Mouse (Mus musculus): ENCODE measurements around the gene Grm6. TPM values are rescaled to one million over a fixed set of nuclear protein-coding genes. Genes with fewer than 3 reads are reported as not detected.

Grm6 gene
- 0.11 and 0.16 TPM in 2 replicates for polyA plus RNA-seq (2014; fragmentation: Nextera tagmentation; extraction: Ambion mirVana)

- Histone ChIP-seq H3K9ac (ENCODE audit: low read length) (no peak within 1 kb of the TSS; the same call in 1 of the 2 replicates), H3K4me2 (ENCODE audit: low read depth, severe bottlenecking) (peak within 1 kb of the TSS; percentile 72), H3K36me3 (ENCODE audit: control insufficient read depth, insufficient read depth, low read length) (no peaks in the 10 kb centered on the region), H3K27me3 (ENCODE audit: control insufficient read depth, insufficient read depth, low read length) (peaks cover 52% of the 10 kb centered on the region), H3K4me1 (ENCODE audit: control insufficient read depth, insufficient read depth, low read length) (peaks cover 6% of the 10 kb centered on the region; the same call in 1 of the 2 replicates), H3K4me3 (ENCODE audit: low read depth, low read length) (peak within 1 kb of the TSS; percentile 35), H3K27ac (replicated peaks; ENCODE audit: low read depth, low read length) (no peak within 1 kb of the TSS), H3K9me3 (ENCODE audit: control insufficient read depth, low read length) (no peaks in the 10 kb centered on the region)
- peak; percentile 36 for DNase-seq (ENCODE audit: low spot score)
- 2% methylated on average over 11 of the region's 11 CpGs for WGBS
- ATAC-seq (ENCODE audit: insufficient number of reproducible peaks, low FRiP score, low TSS enrichment, low read depth) = no peak
Observed at GRCm38 (mm10) chr11:50850177-50850735, at the start of gene Grm6. Gene Grm6, plus strand, starts transcription at chr11:50850685.

GRCm38 (mm10) chr11:50814233-50814632 is 36.3 kb upstream of the Grm6 start:
- Histone ChIP-seq H3K27me3 (ENCODE audit: control insufficient read depth, insufficient read depth, low read length) (no peaks in the 10 kb centered on the region), H3K4me1 (ENCODE audit: control insufficient read depth, insufficient read depth, low read length) (no peaks in the 10 kb centered on the region), H3K4me2 (ENCODE audit: low read depth, severe bottlenecking) (no peak overlapping the region), H3K36me3 (ENCODE audit: control insufficient read depth, insufficient read depth, low read length) (peaks cover 52% of the 10 kb centered on the region), H3K4me3 (ENCODE audit: low read depth, low read length) (no peak overlapping the region), H3K27ac (replicated peaks; ENCODE audit: low read depth, low read length) (no peak overlapping the region), H3K9me3 (ENCODE audit: control insufficient read depth, low read length) (peaks cover 13% of the 10 kb centered on the region), H3K9ac (ENCODE audit: low read length) (no peak overlapping the region)
- WGBS = 96% methylated on average over 4 of the region's 4 CpGs
- ATAC-seq (ENCODE audit: insufficient number of reproducible peaks, low FRiP score, low TSS enrichment, low read depth) = no peak
- DNase-seq (ENCODE audit: low spot score) = no peak

GRCm38 (mm10) chr11:50826214-50826613 is 24.3 kb upstream of the Grm6 start:
- Histone ChIP-seq H3K27ac (replicated peaks; ENCODE audit: low read depth, low read length) (no peak overlapping the region), H3K4me2 (ENCODE audit: low read depth, severe bottlenecking) (peak overlapping the region; percentile 76), H3K9ac (ENCODE audit: low read length) (peak overlapping the region; percentile 84; the same call in 1 of the 2 replicates), H3K36me3 (ENCODE audit: control insufficient read depth, insufficient read depth, low read length) (peaks cover 8% of the 10 kb centered on the region; the same call in 1 of the 2 replicates), H3K27me3 (ENCODE audit: control insufficient read depth, insufficient read depth, low read length) (no peaks in the 10 kb centered on the region), H3K9me3 (ENCODE audit: control insufficient read depth, low read length) (no peaks in the 10 kb centered on the region), H3K4me3 (ENCODE audit: low read depth, low read length) (peak overlapping the region; percentile 72; the same call in 1 of the 2 replicates), H3K4me1 (ENCODE audit: control insufficient read depth, insufficient read depth, low read length) (peaks cover 3% of the 10 kb centered on the region; the same call in 1 of the 2 replicates)
- WGBS = 79% methylated on average over 2 of the region's 2 CpGs
- ATAC-seq (ENCODE audit: insufficient number of reproducible peaks, low FRiP score, low TSS enrichment, low read depth) (no peak), DNase-seq (ENCODE audit: low spot score) (no peak)

- H3K36me3 ChIP-seq (ENCODE audit: control insufficient read depth, insufficient read depth, low read length) = peaks cover 8% of the 10 kb centered on the region; the same call in 1 of the 2 replicates
- H3K9me3 ChIP-seq (ENCODE audit: control insufficient read depth, low read length) = no peaks in the 10 kb centered on the region
- peak within 1 kb of the TSS; percentile 84 for H3K9ac ChIP-seq (ENCODE audit: low read length)
- peak within 1 kb of the TSS; percentile 72 for H3K4me3 ChIP-seq (ENCODE audit: low read depth, low read length)
- H3K27me3 ChIP-seq (ENCODE audit: control insufficient read depth, insufficient read depth, low read length) = no peaks in the 10 kb centered on the region
- peak within 1 kb of the TSS; percentile 76 for H3K4me2 ChIP-seq (ENCODE audit: low read depth, severe bottlenecking)
- WGBS = 2% methylated on average over 41 of the region's 45 CpGs
- H3K27ac ChIP-seq (replicated peaks; ENCODE audit: low read depth, low read length) = no peak within 1 kb of the TSS
- peak; percentile 95 for DNase-seq (ENCODE audit: low spot score)
- peaks cover 3% of the 10 kb centered on the region; the same call in 1 of the 2 replicates for H3K4me1 ChIP-seq (ENCODE audit: control insufficient read depth, insufficient read depth, low read length)
- peak; percentile 96 for ATAC-seq (ENCODE audit: insufficient number of reproducible peaks, low FRiP score, low TSS enrichment, low read depth)
Observed at GRCm38 (mm10) chr11:50827010-50827953, 23.2 kb upstream of the Grm6 start, which contains the start of gene Zfp354c. Gene Zfp354c, minus strand, starts transcription at chr11:50827724.

- no peaks in the 10 kb centered on the region for H3K4me1 ChIP-seq (ENCODE audit: control insufficient read depth, insufficient read depth, low read length)
- no peak overlapping the region for H3K4me3 ChIP-seq (ENCODE audit: low read depth, low read length)
- DNase-seq (ENCODE audit: low spot score) (no peak), ATAC-seq (ENCODE audit: insufficient number of reproducible peaks, low FRiP score, low TSS enrichment, low read depth) (no peak)
- no peak overlapping the region for H3K4me2 ChIP-seq (ENCODE audit: low read depth, severe bottlenecking)
- peaks cover 3% of the 10 kb centered on the region; the same call in 1 of the 2 replicates for H3K36me3 ChIP-seq (ENCODE audit: control insufficient read depth, insufficient read depth, low read length)
- no peak overlapping the region for H3K9ac ChIP-seq (ENCODE audit: low read length)
- peaks cover 5% of the 10 kb centered on the region; the same call in 1 of the 2 replicates for H3K9me3 ChIP-seq (ENCODE audit: control insufficient read depth, low read length)
- no peaks in the 10 kb centered on the region for H3K27me3 ChIP-seq (ENCODE audit: control insufficient read depth, insufficient read depth, low read length)
- no peak overlapping the region for H3K27ac ChIP-seq (replicated peaks; ENCODE audit: low read depth, low read length)
- 89% methylated on average over 4 of the region's 4 CpGs for WGBS
Observed at GRCm38 (mm10) chr11:50835727-50836126, 14.8 kb upstream of the Grm6 start.

GRCm38 (mm10) chr11:50841023-50841735 is 9.3 kb upstream of the Grm6 start, which contains the start of gene Zfp879:
Gene Zfp879, minus strand, starts transcription at chr11:50841552.
- peak; percentile 94 for ATAC-seq (ENCODE audit: insufficient number of reproducible peaks, low FRiP score, low TSS enrichment, low read depth)
- Histone ChIP-seq H3K27me3 (ENCODE audit: control insufficient read depth, insufficient read depth, low read length) (no peaks in the 10 kb centered on the region), H3K27ac (replicated peaks; ENCODE audit: low read depth, low read length) (no peak within 1 kb of the TSS), H3K9me3 (ENCODE audit: control insufficient read depth, low read length) (no peaks in the 10 kb centered on the region), H3K4me3 (ENCODE audit: low read depth, low read length) (peak within 1 kb of the TSS; percentile 21), H3K4me2 (ENCODE audit: low read depth, severe bottlenecking) (peak within 1 kb of the TSS; percentile 47), H3K9ac (ENCODE audit: low read length) (peak within 1 kb of the TSS; percentile 67), H3K4me1 (ENCODE audit: control insufficient read depth, insufficient read depth, low read length) (no peaks in the 10 kb centered on the region), H3K36me3 (ENCODE audit: control insufficient read depth, insufficient read depth, low read length) (no peaks in the 10 kb centered on the region)
- peak; percentile 95 for DNase-seq (ENCODE audit: low spot score)
- 23% methylated on average over 22 of the region's 22 CpGs for WGBS

- peaks cover 28% of the 10 kb centered on the region for H3K27me3 ChIP-seq (ENCODE audit: control insufficient read depth, insufficient read depth, low read length)
- WGBS = 91% methylated on average over 3 of the region's 3 CpGs
- no peaks in the 10 kb centered on the region for H3K36me3 ChIP-seq (ENCODE audit: control insufficient read depth, insufficient read depth, low read length)
Observed at GRCm38 (mm10) chr11:50845951-50846350, 4.5 kb upstream of the Grm6 start.

GRCm38 (mm10) chr11:50847047-50847446 is 3.4 kb upstream of the Grm6 start:
- H3K4me1 ChIP-seq (ENCODE audit: control insufficient read depth, insufficient read depth, low read length) = peaks cover 6% of the 10 kb centered on the region; the same call in 1 of the 2 replicates
- no peaks in the 10 kb centered on the region for H3K9me3 ChIP-seq (ENCODE audit: control insufficient read depth, low read length)
- ATAC-seq (ENCODE audit: insufficient number of reproducible peaks, low FRiP score, low TSS enrichment, low read depth) (no peak), DNase-seq (ENCODE audit: low spot score) (no peak)
- H3K4me3 ChIP-seq (ENCODE audit: low read depth, low read length) = no peak overlapping the region
- no peak overlapping the region for H3K4me2 ChIP-seq (ENCODE audit: low read depth, severe bottlenecking)
- no peak overlapping the region for H3K27ac ChIP-seq (replicated peaks; ENCODE audit: low read depth, low read length)
- peaks cover 39% of the 10 kb centered on the region for H3K27me3 ChIP-seq (ENCODE audit: control insufficient read depth, insufficient read depth, low read length)
- WGBS = 77% methylated on average over 5 of the region's 5 CpGs
- no peaks in the 10 kb centered on the region for H3K36me3 ChIP-seq (ENCODE audit: control insufficient read depth, insufficient read depth, low read length)
- no peak overlapping the region for H3K9ac ChIP-seq (ENCODE audit: low read length)

More at GRCm38 (mm10) chr11:50845951-50846350, 4.5 kb upstream of the Grm6 start:
- Histone ChIP-seq H3K4me2 (ENCODE audit: low read depth, severe bottlenecking) (no peak overlapping the region), H3K4me1 (ENCODE audit: control insufficient read depth, insufficient read depth, low read length) (peaks cover 1% of the 10 kb centered on the region; the same call in 1 of the 2 replicates), H3K9me3 (ENCODE audit: control insufficient read depth, low read length) (no peaks in the 10 kb centered on the region), H3K4me3 (ENCODE audit: low read depth, low read length) (no peak overlapping the region), H3K27ac (replicated peaks; ENCODE audit: low read depth, low read length) (no peak overlapping the region), H3K9ac (ENCODE audit: low read length) (no peak overlapping the region)
- DNase-seq (ENCODE audit: low spot score) = no peak
- no peak for ATAC-seq (ENCODE audit: insufficient number of reproducible peaks, low FRiP score, low TSS enrichment, low read depth)
